Mouse (Mus musculus) CH12.LX (cell line): ENCODE results near the gene Slx4ip.

Experiments
- CTCF ChIP-seq, 2 experiments: IDR thresholded peaks in 1 of 2; conservative IDR thresholded peaks in 1 of 2; 2 replicates each; pipeline ENCODE4 v1.5.1; 2011 to 2012; ENCODE audit warnings: low read depth in 2 of 2, low read length in 2 of 2, improper control_type of control experiment in 1 of 2, inconsistent platforms in 1 of 2, mild to moderate bottlenecking in 1 of 2, moderate library complexity in 1 of 2
- ETS1 ChIP-seq: conservative IDR thresholded peaks from 2 replicates; pipeline ENCODE4 v1.6.1; 2012; ENCODE audit warnings: low read depth, mild to moderate bottlenecking, inconsistent platforms, low read length, improper control_type of control experiment, moderate library complexity
- POLR2A ChIP-seq: IDR thresholded peaks from 2 replicates; pipeline ENCODE4 v1.6.1; 2011; ENCODE audit warnings: low read depth, mild to moderate bottlenecking, improper control_type of control experiment, low read length
- SIN3A ChIP-seq: IDR thresholded peaks from 2 replicates; pipeline ENCODE4 v1.6.1; 2012; ENCODE audit warnings: low read length, improper control_type of control experiment, inconsistent platforms
- USF2 ChIP-seq: conservative IDR thresholded peaks from 2 replicates; pipeline ENCODE4 v1.6.1; 2011; ENCODE audit warnings: low read depth, low read length, improper control_type of control experiment
- ZNF384 ChIP-seq: IDR thresholded peaks from 2 replicates; pipeline ENCODE4 v1.6.1; 2012; ENCODE audit warnings: low read depth, low read length, improper control_type of control experiment, inconsistent platforms

- TF ChIP-seq POLR2A, result no peak
- TF ChIP-seq SIN3A, result no peak
- no peak for TF ChIP-seq CTCF (conservative IDR thresholded peaks at IDR 0.05 in 1 of 2, IDR thresholded peaks at IDR 0.05 in 1 of 2; ENCODE audit: low read depth in 2 of 2, low read length in 2 of 2)
- TF ChIP-seq ZNF384, result no peak
- no peak for TF ChIP-seq ETS1
- no peak for TF ChIP-seq USF2
Observed at GRCm38 (mm10) chr2:137110214-137110898, 219.3 kb downstream of the Slx4ip start.
